Mouse (Mus musculus): Measurements from ENCODE around the gene Gm27235. TPM values are rescaled to one million over a fixed set of nuclear protein-coding genes. Genes with fewer than 3 reads are reported as not detected.

The Gm27235 gene
- not detected in 2 replicates for polyA plus RNA-seq (2012; rRNA removed)

DNA sequence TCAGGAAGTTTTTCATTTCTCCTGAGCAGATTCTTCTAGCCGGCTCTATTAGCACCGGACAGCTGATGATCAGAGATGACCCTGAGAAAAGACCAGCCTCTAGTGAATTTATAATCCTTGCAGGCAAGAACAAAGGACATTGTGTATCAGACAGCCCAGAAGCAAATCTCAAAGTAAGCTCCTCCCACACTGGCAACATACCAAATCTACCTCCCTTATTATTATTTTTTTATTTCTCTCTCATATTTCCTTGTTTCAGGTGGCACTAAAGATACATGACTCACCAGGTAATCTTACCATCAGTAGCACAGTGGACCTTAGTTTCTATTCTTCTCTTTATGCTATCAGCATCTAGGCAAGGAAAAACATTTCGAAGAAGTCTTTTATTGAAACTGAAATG lies at the start of gene Gm27235, which contains the start of gene D730048I06Rik:
Gm27235 (minus strand) TSS at position 101 of the 400 bp plus-strand sequence.
D730048I06Rik (minus strand) TSS at position 112 of the 400 bp plus-strand sequence.

DNA sequence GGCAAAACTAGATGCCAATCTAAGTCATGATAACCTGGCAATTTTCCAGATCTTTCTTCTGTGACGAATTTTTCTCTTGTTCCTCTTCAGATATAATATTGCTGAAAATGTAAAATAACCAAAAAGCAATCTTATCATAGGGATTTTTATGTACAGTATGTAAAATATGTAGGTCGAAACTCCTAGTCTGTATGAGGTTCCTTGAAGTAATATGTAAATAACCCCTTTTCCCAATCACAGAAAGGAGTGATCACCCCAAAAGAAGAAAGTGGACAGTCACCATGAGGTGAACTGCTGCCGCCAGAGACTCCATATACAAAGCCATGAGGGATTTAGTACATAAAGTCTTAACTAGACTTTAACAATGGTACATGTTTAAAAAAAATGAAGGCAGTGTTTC lies 11.9 kb downstream of the Gm27235 start, which contains the start of gene Gm17727:
Gm17727 (minus strand) TSS at position 101 of the 400 bp plus-strand sequence.

DNA sequence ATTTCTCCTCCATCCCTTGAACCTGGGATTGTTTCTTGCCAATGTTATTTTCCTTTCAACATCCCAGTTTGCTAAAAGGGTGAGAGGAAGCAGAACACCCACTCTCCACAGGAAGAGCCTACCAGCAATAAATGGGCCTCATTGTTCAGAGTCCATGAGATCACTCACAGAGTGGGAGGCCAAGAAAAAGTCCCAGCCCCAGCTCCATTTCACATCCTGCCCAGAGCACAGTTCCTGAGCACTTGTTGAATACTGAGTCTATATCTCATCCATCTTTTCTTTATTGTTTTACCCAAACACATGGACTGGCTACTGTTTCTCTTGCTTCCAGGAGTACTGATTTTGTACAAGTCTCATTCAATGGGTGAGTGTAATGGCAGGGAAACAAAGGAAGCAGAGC lies 49.2 kb downstream of the Gm27235 start, which contains the start of gene Gm17677:
Gm17677 (plus strand) TSS at position 301 of the 400 bp plus-strand sequence.

Other genes starting within 250 kb of the Gm27235 start
- 4.1 and 4.9 TPM in 2 replicates for gene Ddx25, start 231.6 kb downstream of the Gm27235 start, polyA plus RNA-seq (2012; rRNA removed)
- gene Pus3, start 231.5 kb downstream of the Gm27235 start, polyA plus RNA-seq (2012; rRNA removed), result 22.8 and 24.8 TPM in 2 replicates
- 1.3 and 1.9 TPM in 2 replicates for gene Pate2, start 219.8 kb downstream of the Gm27235 start, polyA plus RNA-seq (2012; rRNA removed)
- 15.2 and 21.0 TPM in 2 replicates for gene Hyls1, start 219.7 kb downstream of the Gm27235 start, polyA plus RNA-seq (2012; rRNA removed)
- not detected in 2 replicates for gene Pate4, start 178.2 kb downstream of the Gm27235 start, polyA plus RNA-seq (2012; rRNA removed)
- gene Pate3, start 141.9 kb downstream of the Gm27235 start, polyA plus RNA-seq (2012; rRNA removed), result not detected in 2 replicates
- not detected in 2 replicates for gene Pate1, start 102.7 kb downstream of the Gm27235 start, polyA plus RNA-seq (2012; rRNA removed)
- gene Gm17677, start 49.1 kb downstream of the Gm27235 start, polyA plus RNA-seq (2012; rRNA removed), result not detected in 2 replicates
- gene Gm17727, start 12.0 kb downstream of the Gm27235 start, polyA plus RNA-seq (2012; rRNA removed), result not detected in 2 replicates
- gene D730048I06Rik, start within 50 bp of the Gm27235 start, polyA plus RNA-seq (2012; rRNA removed), result not detected in 2 replicates
- not detected in 2 replicates for gene 9230110F15Rik, start 54.0 kb upstream of the Gm27235 start, polyA plus RNA-seq (2012; rRNA removed)
- not detected in 2 replicates for gene 9230113P08Rik, start 118.3 kb upstream of the Gm27235 start, polyA plus RNA-seq (2012; rRNA removed)